Mouse (Mus musculus) myocyte (in vitro differentiated cells): ENCODE results near the gene Ltc4s. TPM values are rescaled to one million over a fixed set of nuclear protein-coding genes. Genes with fewer than 3 reads are reported as not detected.

Experiments
- H3K27me3 ChIP-seq: one replicate; pipeline ENCODE4 v1.6.1; 2011; ENCODE audit not compliant: control insufficient read depth, insufficient read depth, insufficient read length
- H3K36me3 ChIP-seq: one replicate; pipeline ENCODE4 v1.6.1; 2011; ENCODE audit not compliant: control insufficient read depth, insufficient read depth
- H3K4me2 ChIP-seq: one replicate; pipeline ENCODE4 v1.6.1; 2011; ENCODE audit warnings: low read depth, control low read depth
- H3K4me3 ChIP-seq: one replicate; pipeline ENCODE4 v1.5.1; 2011; ENCODE audit warnings: mild to moderate bottlenecking, control low read depth, moderate library complexity
- H3K79me2 ChIP-seq: one replicate; pipeline ENCODE4 v1.6.1; 2011; ENCODE audit not compliant: control insufficient read depth, insufficient read depth
- H3ac ChIP-seq: one replicate; pipeline ENCODE4 v1.6.1; 2011; ENCODE audit not compliant: control insufficient read depth, insufficient read length
- CEBPB ChIP-seq: IDR thresholded peaks from 2 replicates; pipeline ENCODE4 v1.6.1; 2011; ENCODE audit warnings: mild to moderate bottlenecking, moderate library complexity; ENCODE audit not compliant: poor library complexity, insufficient read depth, severe bottlenecking
- E2F4 ChIP-seq: IDR thresholded peaks from one replicate; pipeline ENCODE4 v1.6.1; 2011; ENCODE audit warnings: mild to moderate bottlenecking, control low read depth, moderate library complexity; ENCODE audit not compliant: insufficient read depth
- MAX ChIP-seq: IDR thresholded peaks from one replicate; pipeline ENCODE4 v1.6.1; 2011; ENCODE audit warnings: low read depth, mild to moderate bottlenecking, control low read depth
- MYOD1 ChIP-seq, 3 experiments: IDR thresholded peaks; one replicate each; pipeline ENCODE4 v1.6.1; 2011; ENCODE audit warnings: control low read depth in 2 of 3, low read depth in 2 of 3, mild to moderate bottlenecking in 2 of 3, moderate library complexity in 1 of 3; ENCODE audit not compliant: insufficient read length in 2 of 3, control insufficient read depth in 1 of 3
- MYOG ChIP-seq, 3 experiments: IDR thresholded peaks; one replicate each; pipeline ENCODE4 v1.6.1; 2011; ENCODE audit warnings: control low read depth in 2 of 3, low read depth in 2 of 3, mild to moderate bottlenecking in 2 of 3; ENCODE audit not compliant: insufficient read length in 2 of 3, control insufficient read depth in 1 of 3, insufficient read depth in 1 of 3
- POLR2A ChIP-seq: IDR thresholded peaks from one replicate; pipeline ENCODE4 v1.6.1; 2011; ENCODE audit warnings: low read depth, mild to moderate bottlenecking, control low read depth, moderate library complexity; ENCODE audit not compliant: insufficient read length
- POLR2AphosphoS2 ChIP-seq: IDR thresholded peaks from one replicate; pipeline ENCODE4 v1.6.1; 2011; ENCODE audit warnings: low read depth, control low read depth; ENCODE audit not compliant: insufficient read length
- REST ChIP-seq: IDR thresholded peaks from one replicate; pipeline ENCODE4 v1.6.1; 2011; ENCODE audit warnings: mild to moderate bottlenecking, control low read depth, moderate library complexity; ENCODE audit not compliant: insufficient read depth, insufficient read length
- SRF ChIP-seq: IDR thresholded peaks from one replicate; pipeline ENCODE4 v1.6.1; 2011; ENCODE audit warnings: low read depth; ENCODE audit not compliant: control insufficient read depth, insufficient read length
- TCF12 ChIP-seq: IDR thresholded peaks from one replicate; pipeline ENCODE4 v1.6.1; 2011; ENCODE audit warnings: mild to moderate bottlenecking, control low read depth; ENCODE audit not compliant: poor library complexity, insufficient read depth, severe bottlenecking
- TCF3 ChIP-seq: IDR thresholded peaks from one replicate; pipeline ENCODE4 v1.6.1; 2011; ENCODE audit warnings: low read depth, control low read depth; ENCODE audit not compliant: insufficient read length
- USF1 ChIP-seq: IDR thresholded peaks from one replicate; pipeline ENCODE4 v1.6.1; 2011; ENCODE audit warnings: low read depth, mild to moderate bottlenecking, control low read depth, moderate library complexity
- polyA plus RNA-seq: library from polyadenylated mRNA; unstranded; fragments of >200 nt; fragmentation: generic; extraction: Trizol; gene quantifications from one replicate; pipeline ENCODE4 v1.2.1, GENCODE M21; 2012; ENCODE audit warnings: missing spikeins

The Ltc4s gene
- polyA plus RNA-seq, 1 experiment: 1.8 TPM

DNA sequence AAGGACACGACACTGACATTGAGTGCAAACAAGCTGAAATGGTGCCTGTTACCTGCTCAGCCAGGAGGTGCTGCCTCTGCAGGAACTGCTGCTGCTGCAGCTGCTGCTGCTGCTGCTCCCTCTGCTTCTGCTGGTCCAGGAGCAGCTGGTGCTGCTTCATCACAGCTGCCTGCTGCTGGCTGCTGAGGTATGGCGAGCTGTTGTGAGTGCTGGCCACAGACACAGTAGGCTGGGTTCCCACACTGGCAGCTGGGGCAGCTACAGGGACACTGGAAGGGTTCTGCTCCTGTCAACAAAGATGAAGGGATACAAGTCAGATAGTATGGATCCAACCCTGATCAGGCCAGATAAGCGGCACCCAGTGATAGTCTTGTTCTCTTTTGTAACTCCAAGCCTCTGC, 24.8 kb upstream of the Ltc4s start:
- H3K4me3 ChIP-seq: no peak overlapping the region
- H3ac ChIP-seq: no peak overlapping the region
- H3K4me2 ChIP-seq: no peak overlapping the region
- H3K36me3 ChIP-seq: peaks cover 47% of the 10 kb centered on the region
- peaks cover 17% of the 10 kb centered on the region for H3K79me2 ChIP-seq
- no peak for TF ChIP-seq CEBPB
- peak; percentile 83 to 94 (median 91) for TF ChIP-seq MYOG (IDR thresholded peaks at IDR 0.05; ENCODE audit: control insufficient read depth in 1 of 3, insufficient read depth in 1 of 3, insufficient read length in 2 of 3, low read depth in 2 of 3)
- TF ChIP-seq E2F4: no peak
- TF ChIP-seq MYOD1 (IDR thresholded peaks at IDR 0.05; ENCODE audit: control insufficient read depth in 1 of 3, insufficient read length in 2 of 3, low read depth in 2 of 3): peak; percentile 21 to 95 (median 94)
- peak; percentile 93 for TF ChIP-seq TCF3
- H3K27me3 ChIP-seq: no peaks in the 10 kb centered on the region

GRCm38 (mm10) chr11:50262020-50262419, 23.6 kb upstream of the Ltc4s start:
- Histone ChIP-seq H3K36me3 (peaks cover 57% of the 10 kb centered on the region), H3ac (no peak overlapping the region), H3K4me2 (no peak overlapping the region), H3K27me3 (no peaks in the 10 kb centered on the region), H3K4me3 (no peak overlapping the region), H3K79me2 (peaks cover 6% of the 10 kb centered on the region)
- TF ChIP-seq CEBPB: no peak
- no peak for TF ChIP-seq POLR2AphosphoS2
- TF ChIP-seq MAX: no peak
- TF ChIP-seq SRF: no peak
- no peak for TF ChIP-seq MYOD1 (IDR thresholded peaks at IDR 0.05; ENCODE audit: control insufficient read depth in 1 of 3, insufficient read length in 2 of 3, low read depth in 2 of 3)
- TF ChIP-seq MYOG (IDR thresholded peaks at IDR 0.05; ENCODE audit: control insufficient read depth in 1 of 3, insufficient read depth in 1 of 3, insufficient read length in 2 of 3, low read depth in 2 of 3): no peak
- no peak for TF ChIP-seq POLR2A
- no peak for TF ChIP-seq E2F4
- no peak for TF ChIP-seq REST
- no peak for TF ChIP-seq TCF3
- no peak for TF ChIP-seq TCF12
- TF ChIP-seq USF1: no peak

DNA sequence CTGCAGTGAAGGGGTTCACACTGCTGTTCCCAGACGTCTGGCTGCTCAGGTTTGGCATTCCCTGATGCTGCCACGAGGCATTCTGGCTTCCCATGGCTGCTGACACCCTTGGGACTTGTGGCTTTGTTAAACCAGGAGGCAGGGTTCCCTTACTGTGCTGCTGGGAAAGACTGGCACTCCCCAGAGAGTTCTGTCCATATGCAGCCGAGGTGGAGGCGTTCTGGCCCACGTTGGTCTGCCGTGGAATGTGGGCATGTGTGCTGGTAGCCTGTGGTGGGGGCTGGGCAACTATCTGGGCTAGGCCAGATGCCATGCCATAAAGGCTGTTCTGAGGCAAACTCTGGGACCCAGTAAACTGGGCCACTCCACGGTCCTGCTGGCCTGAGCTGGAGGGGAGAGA, 19.9 kb upstream of the Ltc4s start:
- H3K79me2 ChIP-seq: no peaks in the 10 kb centered on the region
- peak overlapping the region; percentile 32 for H3K4me2 ChIP-seq
- no peaks in the 10 kb centered on the region for H3K27me3 ChIP-seq
- H3K36me3 ChIP-seq: peaks cover 37% of the 10 kb centered on the region
- TF ChIP-seq TCF3 (no peak), MYOD1 (IDR thresholded peaks at IDR 0.05; ENCODE audit: control insufficient read depth in 1 of 3, insufficient read length in 2 of 3, low read depth in 2 of 3) (peak in 2 of 3 experiments; percentile 40 to 72), POLR2A (peak; percentile 7), MAX (peak; percentile 39), SRF (no peak), POLR2AphosphoS2 (no peak), MYOG (IDR thresholded peaks at IDR 0.05; ENCODE audit: control insufficient read depth in 1 of 3, insufficient read depth in 1 of 3, insufficient read length in 2 of 3, low read depth in 2 of 3) (peak in 2 of 3 experiments; percentile 56 to 76), USF1 (no peak)
- H3ac ChIP-seq: no peak overlapping the region
- no peak overlapping the region for H3K4me3 ChIP-seq

GRCm38 (mm10) chr11:50256615-50257014, 18.2 kb upstream of the Ltc4s start:
- TF ChIP-seq REST: no peak
- no peak for TF ChIP-seq POLR2A
- no peak for TF ChIP-seq MYOG (IDR thresholded peaks at IDR 0.05; ENCODE audit: control insufficient read depth in 1 of 3, insufficient read depth in 1 of 3, insufficient read length in 2 of 3, low read depth in 2 of 3)
- TF ChIP-seq POLR2AphosphoS2: no peak
- TF ChIP-seq MYOD1 (IDR thresholded peaks at IDR 0.05; ENCODE audit: control insufficient read depth in 1 of 3, insufficient read length in 2 of 3, low read depth in 2 of 3): no peak
- no peak for TF ChIP-seq CEBPB
- no peak for TF ChIP-seq TCF12
- H3K36me3 ChIP-seq: peaks cover 27% of the 10 kb centered on the region
- H3K4me2 ChIP-seq: no peak overlapping the region
- H3K27me3 ChIP-seq: no peaks in the 10 kb centered on the region
- no peak overlapping the region for H3K4me3 ChIP-seq
- H3K79me2 ChIP-seq: no peaks in the 10 kb centered on the region
- no peak overlapping the region for H3ac ChIP-seq

GRCm38 (mm10) chr11:50254010-50254580, 15.7 kb upstream of the Ltc4s start:
- Histone ChIP-seq H3K79me2 (no peaks in the 10 kb centered on the region), H3K36me3 (peaks cover 15% of the 10 kb centered on the region), H3K27me3 (no peaks in the 10 kb centered on the region), H3ac (no peak overlapping the region), H3K4me2 (peak overlapping the region; percentile 67), H3K4me3 (no peak overlapping the region)
- TF ChIP-seq TCF3 (no peak), POLR2AphosphoS2 (peak; percentile 75)
